Mouse (Mus musculus): ENCODE measurements at regions not wholly inside any gene's neighbourhood (a gene's known extent, or its start where the extent isn't known, plus 50 kb on each side); places are given as distances from the start of the nearest gene placed in this dataset.

DNA sequence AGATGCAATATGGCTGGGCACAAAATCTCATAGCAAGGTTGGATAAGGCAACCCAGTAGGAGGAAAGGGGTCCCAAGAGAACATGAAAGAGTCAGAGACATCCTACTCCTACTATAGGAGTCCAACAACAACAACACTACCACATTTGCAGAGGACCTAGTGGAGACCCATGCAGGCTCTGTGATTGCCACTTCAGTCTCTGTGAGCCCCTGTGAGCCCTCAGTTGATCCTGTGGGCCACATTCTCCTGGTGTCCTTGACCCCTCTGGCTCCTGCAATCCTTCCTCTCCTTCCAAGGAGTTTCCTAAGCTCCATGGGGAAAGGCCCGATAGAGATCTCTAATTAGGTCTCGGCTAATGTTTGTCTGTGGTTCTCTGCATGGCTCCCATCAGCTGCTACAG, 72.3 kb upstream of the Sh3gl3 start:
- TF ChIP-seq CTCF (IDR thresholded peaks at IDR 0.05; ENCODE audit: low read depth), result no peak
- no peak for TF ChIP-seq EP300 (optimal IDR thresholded peaks at IDR 0.05)

All from stomach, postnatal 0 days (tissue).